Mouse (Mus musculus) layer of hippocampus, adult 9-11 months (tissue): ENCODE results near the gene Nup88.
"Not testable (repeated sequence)": the region's sequence is repeated elsewhere in the genome, so short reads cannot be mapped to it uniquely, and the experiment has no call there.

Experiments
- DNase-seq: peaks from one replicate; pipeline ENCODE4 v3.0.0; 2022

The Nup88 gene

DNA sequence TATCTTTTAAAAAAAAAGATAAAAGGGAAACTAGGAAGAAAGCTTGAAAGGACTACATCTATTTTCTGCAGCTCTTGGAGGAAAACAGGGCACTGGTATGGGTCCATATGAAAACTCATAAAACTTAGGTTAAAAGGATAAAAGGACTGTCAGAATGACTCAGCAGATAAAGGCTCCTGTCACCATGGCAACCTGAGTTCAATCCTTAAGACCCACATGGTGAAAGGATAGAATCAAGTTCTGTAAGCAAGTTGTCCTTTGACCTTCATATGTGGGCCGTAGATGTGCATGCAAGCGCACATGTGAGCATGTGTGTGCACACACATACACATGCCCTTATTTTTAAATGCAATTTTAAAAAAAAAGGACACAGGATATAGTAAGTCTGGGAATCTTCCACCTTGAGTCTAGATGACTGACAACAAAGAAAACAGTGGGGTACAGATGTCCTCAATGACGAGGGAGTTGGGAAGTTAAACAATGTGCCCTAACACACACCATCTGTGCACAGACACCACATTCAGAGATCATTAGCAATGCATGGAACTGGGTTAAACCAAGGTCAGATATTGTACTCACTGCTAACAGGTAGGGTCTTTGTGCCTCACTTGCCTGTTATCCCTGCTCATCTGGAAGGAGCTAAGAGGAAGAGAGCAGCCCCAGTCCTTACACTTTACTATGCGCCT lies 5.4 kb downstream of the Nup88 start:
- no peak for DNase-seq

GRCm38 (mm10) chr11:70960786-70961554 lies 8.8 kb downstream of the Nup88 start:
- DNase-seq, result no peak

DNA sequence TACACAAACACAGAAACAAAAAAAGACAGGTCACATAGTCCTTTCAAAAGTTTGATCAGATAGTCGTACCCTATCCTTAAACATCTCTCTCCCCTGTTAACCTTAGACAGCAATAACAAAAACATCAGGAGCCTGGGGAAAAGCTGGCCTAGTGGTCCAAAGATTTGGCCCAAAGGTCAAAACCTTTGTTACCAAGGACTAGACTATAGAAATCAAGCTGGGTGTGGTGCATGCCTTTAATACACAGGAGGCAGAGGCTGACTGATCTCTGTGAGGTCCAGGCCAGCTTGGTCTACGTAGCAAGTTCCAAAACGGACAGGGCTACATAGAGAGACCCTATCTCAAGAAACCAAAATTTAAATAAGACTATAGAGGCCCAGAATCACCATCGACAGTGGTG lies 15.1 kb downstream of the Nup88 start:
- DNase-seq, result no peak

GRCm38 (mm10) chr11:70944935-70945817 lies 24.6 kb downstream of the Nup88 start:
- DNase-seq, result no peak

- DNase-seq, result no peak
Measured at GRCm38 (mm10) chr11:70943651-70944050, 26.1 kb downstream of the Nup88 start.

GRCm38 (mm10) chr11:70942596-70942995 lies 27.2 kb downstream of the Nup88 start:
- DNase-seq, result no peak

GRCm38 (mm10) chr11:70935316-70935715 lies 34.5 kb downstream of the Nup88 start:
- DNase-seq, result no peak

GRCm38 (mm10) chr11:70931461-70931860 lies 38.3 kb downstream of the Nup88 start:
- DNase-seq, result no peak

DNA sequence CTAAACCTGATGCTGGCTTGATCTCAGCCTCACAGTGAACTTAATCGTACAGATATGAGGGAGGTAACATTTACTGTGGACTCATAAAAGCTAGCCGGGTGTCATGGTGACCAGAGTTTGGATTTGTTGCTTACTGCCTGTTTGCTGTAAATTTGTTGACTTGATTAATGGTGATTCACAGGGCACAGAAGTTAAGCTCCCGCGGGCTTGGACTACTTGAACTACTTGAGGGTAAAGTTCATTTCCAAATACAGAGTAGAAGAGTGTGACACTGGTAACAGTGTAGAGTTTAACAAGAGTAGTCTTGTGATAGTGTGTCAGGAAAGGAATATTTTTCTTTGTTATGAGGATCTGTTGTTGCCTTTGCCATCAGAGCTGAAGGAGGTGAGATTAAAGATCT lies 50.2 kb downstream of the Nup88 start:
- no peak for DNase-seq

GRCm38 (mm10) chr11:70917896-70918295 lies 51.9 kb downstream of the Nup88 start:
- DNase-seq, result peak; percentile 57

DNA sequence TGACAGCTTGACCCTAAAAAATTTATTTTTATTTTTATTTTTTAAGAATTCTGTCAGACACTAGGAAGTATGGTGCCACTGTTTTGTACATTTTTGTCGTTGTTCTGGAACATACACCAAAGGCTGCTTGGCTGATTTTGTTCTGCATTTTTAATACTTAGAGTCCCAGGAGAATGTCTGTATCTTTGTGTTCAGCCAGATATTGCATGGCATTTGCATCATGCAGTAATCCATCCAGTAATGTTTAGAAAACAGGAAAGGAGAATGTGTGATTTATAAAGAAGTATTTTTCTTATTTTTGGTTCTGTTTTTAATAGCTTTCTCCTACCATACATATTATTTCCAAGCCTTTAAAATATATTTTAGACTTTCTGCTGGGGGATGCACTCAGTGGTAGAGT lies 57.9 kb downstream of the Nup88 start:
- no peak for DNase-seq

DNA sequence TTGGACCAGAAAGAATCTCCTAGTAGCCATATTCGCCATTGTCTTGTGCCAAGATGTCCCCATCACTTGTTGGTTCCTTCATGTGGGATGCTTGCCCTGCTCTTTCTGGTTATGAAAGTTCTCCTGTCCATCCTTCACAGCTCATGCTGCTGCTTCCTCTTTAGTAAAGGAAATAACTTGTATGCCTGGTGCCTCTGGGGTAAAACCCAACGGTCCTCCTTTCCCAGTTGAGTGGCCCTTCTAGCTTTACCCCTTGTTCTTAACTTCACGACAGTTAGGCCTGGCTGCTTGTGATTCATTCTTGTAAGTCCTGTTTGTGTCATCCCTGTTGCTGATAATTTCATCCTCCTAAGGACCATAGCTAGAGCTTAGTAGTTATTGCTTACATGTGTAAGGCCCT lies 58.5 kb downstream of the Nup88 start:
- no peak for DNase-seq

DNA sequence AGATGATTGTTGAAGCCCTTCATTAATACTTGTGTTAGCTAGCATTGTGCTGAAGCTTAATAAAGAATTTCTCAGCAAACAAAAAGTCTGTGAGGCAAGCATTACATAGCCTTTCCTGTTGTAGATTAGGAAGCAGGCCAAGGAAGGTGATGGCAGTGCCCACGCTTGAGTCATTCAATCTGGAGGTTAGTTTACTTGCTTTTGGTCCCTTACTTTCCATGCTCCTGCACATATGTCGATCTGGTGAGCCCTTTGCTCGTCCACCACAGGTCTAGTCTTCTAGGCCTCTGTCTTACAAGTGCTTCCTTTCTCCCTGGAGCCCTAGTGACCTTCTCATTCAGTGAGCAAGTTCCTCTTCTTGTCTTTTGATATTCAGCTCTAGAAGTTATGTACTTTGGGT lies 63.1 kb downstream of the Nup88 start:
- DNase-seq, result no peak

- not testable (repeated sequence) for DNase-seq
Measured at GRCm38 (mm10) chr11:70898182-70898581, 71.6 kb downstream of the Nup88 start.

GRCm38 (mm10) chr11:70897680-70898079 lies 72.1 kb downstream of the Nup88 start:
- DNase-seq, result peak; percentile 14
